Mouse (Mus musculus) heart, embryonic 14.5 days (tissue): Measurements from ENCODE around the gene Arv1. TPM values are rescaled to one million over a fixed set of nuclear protein-coding genes. Genes with fewer than 3 reads are reported as not detected.
A peak's percentile ranks its signal among the peaks of the same experiment; 100 is the strongest.

Experiments used
- ATAC-seq: fragments of 200-750 bp; cut with Nextera tagmentation; 2 replicates; pipeline ENCODE4 v1.8.0; 2017; ENCODE audit warnings: low read depth, moderate TSS enrichment; ENCODE audit not compliant: insufficient number of reproducible peaks, insufficient read depth, low FRiP score
- H3K27ac ChIP-seq, 2 experiments: fragments of 200-500 bp in 1 of 2; fragments of 300-500 bp in 1 of 2; sonication (generic) in 1 of 2; replicated peaks in 1 of 2; 2 replicates each; pipeline ENCODE4 v1.5.1; 2012 to 2014; ENCODE audit warnings: low read depth in 2 of 2, low read length in 2 of 2, control low read depth in 1 of 2, mild to moderate bottlenecking in 1 of 2, mixed read lengths in 1 of 2; ENCODE audit not compliant: control insufficient read depth in 1 of 2, insufficient read depth in 1 of 2
- H3K27me3 ChIP-seq: fragments of 300-500 bp; sonication (generic); 2 replicates; pipeline ENCODE4 v1.6.1; 2014; ENCODE audit warnings: mild to moderate bottlenecking, low read length, control low read depth; ENCODE audit not compliant: control insufficient read depth, insufficient read depth
- H3K36me3 ChIP-seq: fragments of 300-500 bp; sonication (generic); 2 replicates; pipeline ENCODE4 v1.6.1; 2014; ENCODE audit warnings: mild to moderate bottlenecking, control low read depth, low read length, mixed read lengths; ENCODE audit not compliant: control insufficient read depth, insufficient read depth
- H3K4me1 ChIP-seq, 2 experiments: fragments of 200-500 bp in 1 of 2; fragments of 300-500 bp in 1 of 2; sonication (generic) in 1 of 2; 2 replicates each; pipeline ENCODE4 v1.6.1; 2012 to 2014; ENCODE audit warnings: low read length in 2 of 2, control low read depth in 1 of 2, mixed read lengths in 1 of 2; ENCODE audit not compliant: control insufficient read depth in 2 of 2, insufficient read depth in 2 of 2
- H3K4me2 ChIP-seq: fragments of 300-500 bp; sonication (generic); 2 replicates; pipeline ENCODE4 v1.6.1; 2014; ENCODE audit warnings: mild to moderate bottlenecking, low read length
- H3K4me3 ChIP-seq, 2 experiments: fragments of 200-500 bp in 1 of 2; fragments of 300-500 bp in 1 of 2; sonication (generic) in 1 of 2; 2 replicates each; pipeline ENCODE4 v1.5.1; 2012 to 2014; ENCODE audit warnings: low read length in 2 of 2, mild to moderate bottlenecking in 2 of 2, control low read depth in 1 of 2, low read depth in 1 of 2, moderate library complexity in 1 of 2; ENCODE audit not compliant: control insufficient read depth in 1 of 2, insufficient read depth in 1 of 2
- H3K9ac ChIP-seq: fragments of 300-500 bp; sonication (generic); 2 replicates; pipeline ENCODE4 v1.6.1; 2014; ENCODE audit warnings: mild to moderate bottlenecking, low read length
- H3K9me3 ChIP-seq: fragments of 300-500 bp; sonication (generic); 2 replicates; pipeline ENCODE4 v1.6.1; 2016; ENCODE audit warnings: low read length, control low read depth; ENCODE audit not compliant: control insufficient read depth
- WGBS: fragments of 180-500 bp; shearing (Covaris S2); extraction: QIAGEN DNeasy Blood & Tissue Kit; methylation state at CpG from one replicate; pipeline ENCODE4 v1.1.7; 2014; 5-methylcytosine and 5-hydroxymethylcytosine counted together
- polyA plus RNA-seq: library from polyadenylated mRNA; unstranded; fragments of >200 nt; fragmentation: Nextera tagmentation; extraction: Ambion mirVana; gene quantifications from 2 replicates; pipeline ENCODE4 v1.2.1, GENCODE M21; 2014

Gene Arv1
- polyA plus RNA-seq, 1 experiment from 2014 or later, result 17.3 TPM

DNA sequence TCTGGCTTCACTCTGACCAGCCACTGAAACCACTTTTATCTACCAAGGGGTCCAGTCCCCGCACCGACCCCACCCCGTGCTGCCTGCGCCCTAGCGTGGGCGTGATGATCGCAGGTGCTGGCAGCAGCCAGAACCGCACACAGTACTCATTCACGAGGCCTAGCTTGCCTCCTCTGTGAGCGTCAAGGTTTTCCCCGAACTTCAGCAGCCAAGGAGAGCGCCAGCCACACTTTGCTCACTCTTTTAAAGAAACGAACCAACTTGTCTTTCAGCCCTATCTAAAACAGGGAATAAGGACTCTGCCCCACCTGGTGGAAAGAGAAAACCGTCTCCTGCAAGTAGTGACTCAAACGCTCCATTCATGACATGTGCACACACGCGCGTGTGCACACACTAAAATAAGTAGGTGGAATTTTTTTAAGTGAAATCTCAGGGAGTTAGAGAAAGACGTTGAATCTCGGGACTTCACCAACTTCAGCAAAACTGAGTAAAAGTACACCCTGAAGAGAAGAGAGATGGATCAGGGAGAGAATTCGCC is 30.5 kb downstream of the Arv1 start:
- WGBS, result 48% methylated on average over 21 of the region's 21 CpGs
- Histone ChIP-seq H3K9ac (no peak overlapping the region), H3K4me2 (peak overlapping the region; percentile 93; the same call in 1 of the 2 replicates), H3K4me3 (peak overlapping the region in 1 of 2 experiments; percentile 62; a peak in 1 of 4 replicates), H3K27ac (no peak overlapping the region), H3K9me3 (no peaks in the 10 kb centered on the region), H3K4me1 (peaks cover 9 to 10% of the 10 kb centered on the region in 2 experiments; a peak in 3 of 4 replicates), H3K36me3 (no peaks in the 10 kb centered on the region), H3K27me3 (peaks cover 37% of the 10 kb centered on the region)
- no peak for ATAC-seq

DNA sequence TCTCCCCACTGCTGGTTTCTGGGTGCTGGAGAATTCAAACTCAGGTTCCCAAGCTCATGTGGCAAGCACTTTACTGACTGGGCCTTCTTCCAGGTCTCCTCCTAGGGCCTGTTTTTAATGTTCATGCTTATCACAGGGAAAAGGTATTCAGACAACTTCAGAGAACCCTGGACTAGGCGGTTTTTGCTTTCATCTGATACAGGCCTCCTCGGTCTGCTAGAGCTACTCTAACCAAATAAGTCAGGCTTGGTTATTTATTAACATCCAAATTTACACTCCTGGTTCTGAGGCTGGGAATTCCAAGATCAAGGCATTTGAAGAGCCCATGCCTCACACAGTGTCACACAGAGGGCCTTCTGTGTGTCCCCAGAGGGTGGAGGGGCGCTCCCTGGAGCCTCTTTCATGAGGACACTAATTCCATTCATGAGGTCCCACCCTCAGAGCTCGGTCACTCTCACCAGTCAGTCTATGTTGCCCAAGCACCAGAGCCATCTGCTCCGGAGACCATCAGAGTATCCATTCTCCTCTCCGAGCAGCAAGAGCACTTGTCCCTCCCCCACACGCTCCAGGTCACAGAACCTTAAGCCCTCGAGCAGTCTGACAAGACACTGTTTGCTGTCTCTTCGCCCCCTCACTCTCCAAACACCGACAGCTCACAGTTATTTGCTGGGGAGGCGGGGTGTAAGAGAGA is 32.3 kb downstream of the Arv1 start:
- Histone ChIP-seq H3K27me3 (peaks cover 37% of the 10 kb centered on the region), H3K4me1 (peaks cover 9 to 10% of the 10 kb centered on the region in 2 experiments; a peak in 3 of 4 replicates), H3K9ac (no peak overlapping the region), H3K4me3 (no peak overlapping the region), H3K4me2 (no peak overlapping the region), H3K9me3 (no peaks in the 10 kb centered on the region), H3K27ac (no peak overlapping the region), H3K36me3 (no peaks in the 10 kb centered on the region)
- no peak for ATAC-seq
- WGBS, result 25% methylated on average over 11 of the region's 11 CpGs

DNA sequence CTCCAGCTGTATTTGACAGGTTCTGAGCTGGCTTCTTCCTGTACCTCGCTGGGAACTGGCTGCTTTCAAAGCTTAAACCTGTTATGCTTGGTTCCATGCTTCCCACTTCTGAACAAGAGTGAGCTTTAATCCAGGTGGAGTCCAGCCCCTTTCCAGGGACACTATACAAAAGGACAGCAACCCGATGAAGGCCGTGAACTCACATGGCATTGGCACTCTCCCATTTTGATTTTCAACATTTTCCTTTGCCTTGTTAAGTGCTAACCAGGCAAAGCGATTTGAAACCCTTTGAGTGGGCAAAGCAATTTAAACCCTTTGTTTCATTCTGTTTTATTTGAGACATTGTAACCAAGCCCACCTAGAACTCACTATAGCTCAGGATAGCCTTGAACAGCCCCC is 32.9 kb downstream of the Arv1 start:
- H3K4me2 ChIP-seq, result no peak overlapping the region
- H3K9ac ChIP-seq, result no peak overlapping the region
- peaks cover 9 to 10% of the 10 kb centered on the region in 2 experiments; a peak in 3 of 4 replicates for H3K4me1 ChIP-seq
- ATAC-seq, result no peak
- no peaks in the 10 kb centered on the region for H3K9me3 ChIP-seq
- H3K36me3 ChIP-seq, result no peaks in the 10 kb centered on the region
- H3K27me3 ChIP-seq, result peaks cover 35% of the 10 kb centered on the region
- H3K4me3 ChIP-seq, result no peak overlapping the region
- WGBS, result 59% methylated on average over 4 of the region's 4 CpGs
- no peak overlapping the region for H3K27ac ChIP-seq

DNA sequence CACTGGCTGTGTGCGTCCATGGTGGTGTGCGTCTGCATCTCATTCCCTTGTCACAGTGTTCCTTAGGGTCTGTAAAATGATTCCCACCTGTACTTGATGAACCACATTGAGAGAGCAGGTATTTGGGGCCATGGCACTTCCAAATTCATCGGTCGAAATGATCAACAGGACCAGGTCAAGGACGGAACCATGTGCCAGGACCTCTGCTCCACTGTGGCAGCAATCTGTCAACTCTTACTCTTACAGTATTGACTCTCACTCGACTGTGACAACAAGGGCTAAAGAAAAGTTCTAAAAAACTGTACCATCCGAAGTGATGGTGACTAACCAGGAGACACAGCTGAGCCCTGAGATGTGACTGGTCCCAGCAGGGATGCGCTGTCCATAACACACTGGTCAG is 33.5 kb downstream of the Arv1 start:
- no peak for ATAC-seq
- Histone ChIP-seq H3K36me3 (no peaks in the 10 kb centered on the region), H3K4me1 (peaks cover 5 to 10% of the 10 kb centered on the region in 2 experiments; a peak in 3 of 4 replicates), H3K27ac (no peak overlapping the region), H3K4me3 (no peak overlapping the region), H3K4me2 (no peak overlapping the region), H3K9ac (no peak overlapping the region), H3K27me3 (peaks cover 28% of the 10 kb centered on the region), H3K9me3 (no peaks in the 10 kb centered on the region)
- 80% methylated on average over 8 of the region's 8 CpGs for WGBS

DNA sequence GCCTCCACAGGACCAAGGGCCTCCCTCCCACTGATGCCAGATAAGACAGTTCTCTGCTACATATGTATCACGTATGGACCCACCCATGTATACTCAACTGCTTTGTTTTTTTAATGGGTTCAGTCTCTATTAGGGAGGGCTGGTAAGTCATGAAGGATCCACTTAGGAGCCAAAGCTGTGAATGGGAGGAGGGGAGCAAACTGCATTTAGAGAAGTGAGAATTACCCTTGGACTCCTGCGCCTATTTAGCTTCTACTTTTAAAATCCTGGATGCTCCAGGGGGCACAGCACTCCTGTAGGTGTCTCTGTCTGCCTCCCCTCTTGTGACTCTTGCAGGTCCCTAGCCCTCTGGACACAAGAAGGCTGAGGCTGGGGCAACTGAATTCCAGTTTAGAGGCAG is 34.2 kb downstream of the Arv1 start:
- Histone ChIP-seq H3K27ac (no peak overlapping the region), H3K4me1 (peaks cover under 1 to 7% of the 10 kb centered on the region in 2 experiments; a peak in 3 of 4 replicates)

DNA sequence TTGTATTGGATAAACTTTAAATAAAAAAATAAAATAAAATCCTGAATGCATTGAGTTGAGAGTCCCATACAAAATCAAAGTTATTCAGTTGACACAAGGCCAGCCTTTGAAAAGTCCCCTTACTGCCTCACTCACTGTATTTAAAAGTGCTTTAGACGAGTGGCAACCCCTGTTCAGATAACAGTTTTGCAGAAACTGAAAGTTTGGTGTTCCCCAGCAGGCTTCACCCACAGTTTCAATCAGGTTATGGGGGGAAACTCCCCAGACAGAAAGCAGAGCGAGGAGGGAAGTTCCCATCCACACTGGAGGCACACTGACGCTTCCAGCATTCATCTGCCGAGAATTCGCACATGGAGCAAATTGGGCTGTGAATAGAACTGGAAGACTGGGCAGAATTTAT is 34.7 kb downstream of the Arv1 start:
- Histone ChIP-seq H3K4me2 (no peak overlapping the region), H3K27ac (no peak overlapping the region), H3K9me3 (no peaks in the 10 kb centered on the region)

More for the DNA sequence above, 34.2 kb downstream of the Arv1 start:
- no peak for ATAC-seq
- Histone ChIP-seq H3K9me3 (no peaks in the 10 kb centered on the region), H3K36me3 (no peaks in the 10 kb centered on the region), H3K4me2 (no peak overlapping the region), H3K9ac (no peak overlapping the region), H3K4me3 (no peak overlapping the region), H3K27me3 (peaks cover 21% of the 10 kb centered on the region)
- WGBS, result 42% methylated on average over 2 of the region's 2 CpGs

DNA sequence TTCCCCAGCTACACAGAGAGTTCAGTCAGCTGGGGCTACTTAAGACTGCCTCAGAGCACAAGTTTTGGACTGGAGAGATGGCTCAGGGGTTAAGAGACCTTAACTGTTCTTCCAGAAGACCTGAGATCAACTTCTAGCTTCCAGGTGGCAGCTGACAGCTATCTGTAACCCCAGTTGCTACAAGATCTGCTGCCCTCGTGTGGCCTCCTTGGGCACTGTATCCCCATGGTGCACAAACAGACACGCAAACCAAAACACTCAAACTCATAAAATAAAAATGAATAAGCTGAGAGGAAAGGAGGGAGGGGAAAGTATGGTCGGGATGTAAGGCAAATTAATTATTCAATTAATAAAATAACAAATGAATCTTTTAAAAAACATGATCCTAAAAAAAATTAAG is 36.6 kb downstream of the Arv1 start:
- no peak overlapping the region for H3K4me2 ChIP-seq
- H3K9ac ChIP-seq, result no peak overlapping the region
- 43% methylated on average over 3 of the region's 3 CpGs for WGBS
- H3K4me3 ChIP-seq, result no peak overlapping the region
- H3K27ac ChIP-seq, result no peak overlapping the region
- H3K9me3 ChIP-seq, result no peaks in the 10 kb centered on the region
- H3K36me3 ChIP-seq, result no peaks in the 10 kb centered on the region
- peaks cover 0 to 3% of the 10 kb centered on the region in 2 experiments; a peak in 1 of 4 replicates for H3K4me1 ChIP-seq
- peaks cover 6% of the 10 kb centered on the region; the same call in 1 of the 2 replicates for H3K27me3 ChIP-seq
- no peak for ATAC-seq

More for the DNA sequence above, 34.7 kb downstream of the Arv1 start:
- no peak for ATAC-seq
- Histone ChIP-seq H3K4me1 (peaks cover 0 to 5% of the 10 kb centered on the region in 2 experiments; a peak in 1 of 4 replicates), H3K36me3 (no peaks in the 10 kb centered on the region), H3K27me3 (peaks cover 21% of the 10 kb centered on the region), H3K9ac (no peak overlapping the region), H3K4me3 (no peak overlapping the region)
- WGBS, result 68% methylated on average over 5 of the region's 5 CpGs
